Comparison of ENCODE assay signal across 21 mouse cellular contexts in the genomic region with DNA sequence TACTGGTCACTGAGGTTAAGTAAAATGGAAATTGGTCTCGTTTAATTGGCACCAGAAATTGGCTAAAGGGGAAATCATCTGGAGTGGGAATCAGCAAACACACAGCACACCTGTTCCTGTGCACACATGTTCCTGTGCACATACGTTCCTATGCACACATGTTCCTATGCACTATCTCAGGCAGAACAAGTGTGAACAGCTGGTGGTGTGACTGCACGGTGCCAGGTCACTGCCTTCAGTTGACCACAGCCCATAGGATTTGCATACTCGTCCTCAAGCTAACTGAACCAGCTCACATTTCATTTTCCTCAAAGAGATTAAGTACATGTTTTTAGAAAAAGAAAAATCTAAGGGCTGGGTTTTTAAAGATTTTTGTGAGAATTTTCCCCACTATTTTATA.
"Had no signal": no experiment of that assay in that cellular context is flagged by ENCODE, and none has a peak within 500 bp of the region (broad histone marks: within the 10 kb centered on the region; RNA-seq: fewer than 3 reads in every experiment).

No protein-coding gene starts in this region.

- H3K36me3 ChIP-seq: limb, embryonic 10.5 days; limb, embryonic 13.5 days; liver, embryonic 12.5 days; liver, embryonic 15.5 days; lung, embryonic 15.5 days; midbrain, embryonic 12.5 days; midbrain, embryonic 15.5 days; neural tube, embryonic 13.5 days had no signal

- H3K4me2 ChIP-seq: limb, embryonic 13.5 days; liver, embryonic 12.5 days; liver, embryonic 15.5 days; lung, embryonic 15.5 days; midbrain, embryonic 12.5 days; midbrain, embryonic 15.5 days; neural tube, embryonic 13.5 days had no signal

- DNase-seq: kidney, adult 2 months; kidney, postnatal 25 days; layer of hippocampus, adult 9-11 months; liver; lung, adult 18-20 months; lung, postnatal 10 days; lung, postnatal 36 days; right cerebral cortex, adult 18-20 months; right cerebral cortex, postnatal 25 days; thymus, adult 18-20 months; thymus, postnatal 36 days had no signal

- H3K27ac ChIP-seq: kidney, postnatal 0 days; layer of hippocampus, adult 2 months; limb, embryonic 10.5 days; limb, embryonic 13.5 days; liver, embryonic 12.5 days; liver, embryonic 15.5 days; lung, embryonic 15.5 days; midbrain, embryonic 15.5 days had no signal

- H3K9me3 ChIP-seq: limb, embryonic 10.5 days; limb, embryonic 13.5 days; liver, embryonic 12.5 days; liver, embryonic 15.5 days; lung, embryonic 15.5 days; midbrain, embryonic 12.5 days; midbrain, embryonic 15.5 days; neural tube, embryonic 13.5 days had no signal

- H3K27me3 ChIP-seq: limb, embryonic 13.5 days; liver, embryonic 15.5 days; lung, embryonic 15.5 days; midbrain, embryonic 15.5 days; neural tube, embryonic 13.5 days had no signal

- H3K4me3 ChIP-seq: layer of hippocampus, adult 2 months; limb, embryonic 10.5 days; limb, embryonic 13.5 days; liver, embryonic 12.5 days; liver, embryonic 15.5 days; lung, embryonic 15.5 days; midbrain, embryonic 12.5 days; midbrain, embryonic 15.5 days; neural tube, embryonic 13.5 days had no signal

- H3K9ac ChIP-seq: limb, embryonic 13.5 days; liver, embryonic 12.5 days; liver, embryonic 15.5 days; lung, embryonic 15.5 days; midbrain, embryonic 12.5 days; midbrain, embryonic 15.5 days; neural tube, embryonic 13.5 days had no signal

- H3K4me1 ChIP-seq: liver, embryonic 15.5 days had no signal
